Mouse (Mus musculus) heart, embryonic 15.5 days (tissue): Measurements from ENCODE around the gene Zfp286. TPM values are rescaled to one million over a fixed set of nuclear protein-coding genes. Genes with fewer than 3 reads are reported as not detected.

ENCODE experiments used
- ATAC-seq: fragments of 200-750 bp; cut with Nextera tagmentation; replicated peaks from 2 replicates; pipeline ENCODE4 v1.8.0; 2017; ENCODE audit warnings: low read depth, moderate TSS enrichment; ENCODE audit not compliant: insufficient number of reproducible peaks, insufficient read depth, low FRiP score
- H3K27ac ChIP-seq: fragments of 300-500 bp; sonication (generic); 2 replicates; pipeline ENCODE4 v1.5.1; 2015; ENCODE audit warnings: mild to moderate bottlenecking, inconsistent platforms
- H3K27me3 ChIP-seq: fragments of 300-500 bp; sonication (generic); 2 replicates; pipeline ENCODE4 v1.6.1; 2015; ENCODE audit warnings: inconsistent platforms
- H3K36me3 ChIP-seq: fragments of 300-500 bp; sonication (generic); 2 replicates; pipeline ENCODE4 v1.6.1; 2015; ENCODE audit warnings: mild to moderate bottlenecking, inconsistent platforms
- H3K4me1 ChIP-seq: fragments of 300-500 bp; sonication (generic); replicated peaks from 2 replicates; pipeline ENCODE4 v1.6.1; 2015; ENCODE audit warnings: inconsistent platforms
- H3K4me2 ChIP-seq: fragments of 300-500 bp; sonication (generic); 2 replicates; pipeline ENCODE4 v1.6.1; 2015; ENCODE audit warnings: inconsistent platforms, mild to moderate bottlenecking, moderate library complexity
- H3K4me3 ChIP-seq: fragments of 300-500 bp; sonication (generic); 2 replicates; pipeline ENCODE4 v1.5.1; 2015; ENCODE audit warnings: mild to moderate bottlenecking, inconsistent platforms
- H3K9ac ChIP-seq: fragments of 300-500 bp; sonication (generic); 2 replicates; pipeline ENCODE4 v1.6.1; 2015; ENCODE audit warnings: mild to moderate bottlenecking, inconsistent platforms
- H3K9me3 ChIP-seq: fragments of 300-500 bp; sonication (generic); replicated peaks from 2 replicates; pipeline ENCODE4 v1.6.1; 2016; ENCODE audit warnings: inconsistent platforms
- WGBS: fragments of 180-500 bp; shearing (Covaris S2); methylation state at CpG from one replicate; pipeline ENCODE4 v1.1.7; 2015; ENCODE audit warnings: mixed read lengths; 5-methylcytosine and 5-hydroxymethylcytosine counted together
- polyA plus RNA-seq: library from polyadenylated mRNA; unstranded; fragments of >200 nt; fragmentation: Nextera tagmentation; extraction: Ambion mirVana; gene quantifications from 2 replicates; pipeline ENCODE4 v1.2.1, GENCODE M21; 2015

The Zfp286 gene
- polyA plus RNA-seq, 1 experiment from 2014 or later: 9.3 TPM

GRCm38 (mm10) chr11:62746001-62746533 lies 43.2 kb downstream of the Zfp286 start:
- Histone ChIP-seq H3K4me2 (peak overlapping the region; percentile 77), H3K9me3 (no peaks in the 10 kb centered on the region), H3K4me3 (peak overlapping the region; percentile 48), H3K27me3 (peaks cover 15% of the 10 kb centered on the region), H3K9ac (no peak overlapping the region), H3K36me3 (no peaks in the 10 kb centered on the region), H3K4me1 (peaks cover 8% of the 10 kb centered on the region), H3K27ac (no peak overlapping the region)
- 2% methylated on average over 27 of the region's 27 CpGs for WGBS
- no peak for ATAC-seq

GRCm38 (mm10) chr11:62744103-62744502 lies 45.2 kb downstream of the Zfp286 start:
- Histone ChIP-seq H3K4me1 (peaks cover 8% of the 10 kb centered on the region), H3K27me3 (peaks cover 14% of the 10 kb centered on the region), H3K4me3 (no peak overlapping the region), H3K4me2 (no peak overlapping the region), H3K9me3 (no peaks in the 10 kb centered on the region), H3K9ac (no peak overlapping the region), H3K36me3 (no peaks in the 10 kb centered on the region), H3K27ac (no peak overlapping the region)
- no peak for ATAC-seq
- 51% methylated on average over 5 of the region's 5 CpGs for WGBS

GRCm38 (mm10) chr11:62742261-62742957 lies 46.9 kb downstream of the Zfp286 start:
- Histone ChIP-seq H3K27me3 (peaks cover 10% of the 10 kb centered on the region), H3K36me3 (no peaks in the 10 kb centered on the region), H3K9me3 (no peaks in the 10 kb centered on the region), H3K4me3 (no peak overlapping the region), H3K4me1 (peaks cover 8% of the 10 kb centered on the region), H3K4me2 (no peak overlapping the region), H3K27ac (no peak overlapping the region), H3K9ac (no peak overlapping the region)
- WGBS: 68% methylated on average over 10 of the region's 10 CpGs
- no peak for ATAC-seq

DNA sequence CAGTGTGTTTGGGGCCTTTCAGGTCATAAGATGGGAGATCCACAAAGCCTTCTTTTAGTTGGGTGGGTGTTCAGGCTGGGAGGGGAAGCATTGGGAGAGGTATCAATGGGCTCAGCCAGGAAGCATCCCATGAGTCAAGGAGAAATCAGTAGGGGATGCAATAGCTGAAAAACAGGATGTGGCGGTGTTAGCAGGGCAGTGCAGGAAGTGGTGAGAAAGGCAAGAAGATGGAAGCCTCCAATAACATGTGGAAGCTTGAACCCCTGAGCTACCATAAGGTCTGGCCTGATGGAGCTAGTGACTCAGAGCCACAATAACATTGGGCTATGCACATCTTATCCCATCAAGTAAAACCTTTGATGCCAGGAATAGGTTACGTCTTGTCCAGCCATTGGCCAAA lies 48.1 kb downstream of the Zfp286 start:
- Histone ChIP-seq H3K36me3 (no peaks in the 10 kb centered on the region), H3K27ac (no peak overlapping the region), H3K4me3 (no peak overlapping the region), H3K9ac (no peak overlapping the region), H3K9me3 (no peaks in the 10 kb centered on the region), H3K27me3 (peaks cover 5% of the 10 kb centered on the region; the same call in 1 of the 2 replicates), H3K4me1 (peaks cover 4% of the 10 kb centered on the region; the same call in 1 of the 2 replicates), H3K4me2 (no peak overlapping the region)
- 77% methylated on average over 2 of the region's 2 CpGs for WGBS
- ATAC-seq: no peak

DNA sequence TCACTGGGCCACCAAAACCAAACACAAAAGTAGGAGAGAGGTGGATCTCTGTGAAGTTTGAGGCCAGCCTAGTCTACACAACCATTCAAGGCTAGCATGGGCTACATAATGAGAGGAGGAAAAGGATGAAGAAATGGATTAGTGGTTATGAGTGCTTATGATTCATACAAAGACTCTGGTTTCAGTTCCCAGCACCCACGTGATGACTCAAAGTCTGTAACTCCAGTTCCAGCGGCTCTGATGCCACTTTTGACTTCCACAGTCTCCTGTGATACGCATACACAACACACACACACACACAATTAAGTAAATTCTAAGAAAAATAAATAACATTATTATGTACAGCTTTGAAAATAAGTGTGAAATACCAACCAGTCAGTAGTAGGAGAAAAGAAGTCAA lies 56.6 kb downstream of the Zfp286 start:
- H3K9me3 ChIP-seq: no peaks in the 10 kb centered on the region
- WGBS: 75% methylated on average over 3 of the region's 3 CpGs
- H3K4me2 ChIP-seq: no peak overlapping the region
- no peak for ATAC-seq
- H3K4me3 ChIP-seq: no peak overlapping the region
- H3K27ac ChIP-seq: no peak overlapping the region
- peaks cover 7% of the 10 kb centered on the region for H3K4me1 ChIP-seq
- no peaks in the 10 kb centered on the region; the same call in 1 of the 2 replicates for H3K27me3 ChIP-seq
- no peak overlapping the region for H3K9ac ChIP-seq
- H3K36me3 ChIP-seq: peaks cover 6% of the 10 kb centered on the region; the same call in 1 of the 2 replicates

DNA sequence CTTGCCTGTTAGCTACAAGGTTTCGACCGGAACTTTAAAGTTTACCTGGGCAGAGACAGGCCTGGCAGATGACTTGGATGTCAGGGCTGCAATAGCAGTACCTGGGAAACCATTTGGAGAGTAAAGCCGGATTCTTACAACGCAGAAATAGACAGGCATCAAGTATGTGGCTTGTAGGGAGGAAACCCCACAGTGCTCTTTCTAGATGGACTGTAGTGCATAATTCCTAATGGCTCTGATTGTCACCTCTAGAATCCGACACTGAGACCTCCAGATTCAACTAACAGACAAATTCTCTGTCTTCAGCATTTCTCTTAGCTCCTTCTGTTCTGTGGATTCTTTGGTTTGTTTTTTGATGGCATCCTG lies 57.3 kb downstream of the Zfp286 start:
- Histone ChIP-seq H3K4me1 (peaks cover 7% of the 10 kb centered on the region), H3K27me3 (no peaks in the 10 kb centered on the region; the same call in 1 of the 2 replicates), H3K27ac (no peak overlapping the region), H3K9ac (no peak overlapping the region), H3K4me3 (peak overlapping the region; percentile 78), H3K36me3 (peaks cover 9% of the 10 kb centered on the region; the same call in 1 of the 2 replicates), H3K4me2 (peak overlapping the region; percentile 88), H3K9me3 (no peaks in the 10 kb centered on the region)
- 26% methylated on average over 5 of the region's 5 CpGs for WGBS
- ATAC-seq: no peak

- Histone ChIP-seq H3K9ac (peak within 1 kb of the TSS; percentile 64), H3K4me2 (peak within 1 kb of the TSS; percentile 88), H3K36me3 (peaks cover 9% of the 10 kb centered on the region), H3K27ac (peak within 1 kb of the TSS; percentile 69), H3K9me3 (no peaks in the 10 kb centered on the region), H3K4me3 (peak within 1 kb of the TSS; percentile 78), H3K27me3 (no peaks in the 10 kb centered on the region; the same call in 1 of the 2 replicates), H3K4me1 (peaks cover 7% of the 10 kb centered on the region)
- WGBS: under 1% methylated on average over 48 of the region's 48 CpGs
- peak; percentile 93 for ATAC-seq
Measured at GRCm38 (mm10) chr11:62731311-62732021, 57.8 kb downstream of the Zfp286 start, which contains the start of gene Zfp287. Gene Zfp287, minus strand, starts transcription at chr11:62731905.

DNA sequence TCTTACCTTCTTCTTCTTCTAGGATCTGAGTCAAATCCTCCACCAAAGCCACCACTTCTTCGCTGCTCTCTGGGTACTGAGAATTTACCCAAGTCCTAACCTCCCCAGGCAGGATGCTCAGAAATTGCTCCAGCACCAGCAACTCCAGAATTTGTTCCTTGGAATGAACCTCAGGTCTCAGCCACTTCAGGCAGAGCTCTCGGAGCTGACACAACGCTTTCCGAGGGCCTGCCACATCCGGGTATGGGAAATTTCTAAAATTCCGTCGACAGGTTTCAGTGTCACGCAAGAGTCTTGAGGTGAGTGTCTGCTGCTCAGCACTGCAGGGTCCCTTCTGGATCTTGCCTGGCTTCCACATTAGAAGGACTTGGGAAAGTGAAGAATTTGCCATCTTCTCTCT lies 61.0 kb downstream of the Zfp286 start:
- Histone ChIP-seq H3K36me3 (peaks cover 19% of the 10 kb centered on the region), H3K4me3 (no peak overlapping the region), H3K9ac (no peak overlapping the region), H3K4me2 (no peak overlapping the region), H3K4me1 (peaks cover 7% of the 10 kb centered on the region), H3K9me3 (no peaks in the 10 kb centered on the region), H3K27me3 (no peaks in the 10 kb centered on the region), H3K27ac (no peak overlapping the region)
- WGBS: 72% methylated on average over 8 of the region's 8 CpGs
- ATAC-seq: no peak

- no peaks in the 10 kb centered on the region for H3K27me3 ChIP-seq
- no peak overlapping the region for H3K9ac ChIP-seq
- H3K4me1 ChIP-seq: peaks cover 5% of the 10 kb centered on the region; the same call in 1 of the 2 replicates
- H3K4me2 ChIP-seq: no peak overlapping the region
- no peak overlapping the region for H3K4me3 ChIP-seq
- no peak; the same call in 1 of the 2 replicates for ATAC-seq
- peaks cover 17% of the 10 kb centered on the region; the same call in 1 of the 2 replicates for H3K36me3 ChIP-seq
- 0 out of 2 replicates have a peak overlapping the region, but pooled peaks have one; percentile 24 for H3K27ac ChIP-seq
- 52% methylated on average over 5 of the region's 5 CpGs for WGBS
- no peaks in the 10 kb centered on the region for H3K9me3 ChIP-seq
Measured at GRCm38 (mm10) chr11:62710657-62711056, 78.6 kb downstream of the Zfp286 start.

GRCm38 (mm10) chr11:62708252-62708651 lies 81.0 kb downstream of the Zfp286 start:
- H3K4me3 ChIP-seq: no peak overlapping the region
- no peak overlapping the region for H3K4me2 ChIP-seq
- no peak overlapping the region for H3K9ac ChIP-seq
- H3K27ac ChIP-seq: no peak overlapping the region
- ATAC-seq: no peak
- peaks cover 5% of the 10 kb centered on the region; the same call in 1 of the 2 replicates for H3K4me1 ChIP-seq
- WGBS: 66% methylated on average over 7 of the region's 7 CpGs
- no peaks in the 10 kb centered on the region for H3K27me3 ChIP-seq
- H3K9me3 ChIP-seq: no peaks in the 10 kb centered on the region
- H3K36me3 ChIP-seq: no peaks in the 10 kb centered on the region; the same call in 1 of the 2 replicates

DNA sequence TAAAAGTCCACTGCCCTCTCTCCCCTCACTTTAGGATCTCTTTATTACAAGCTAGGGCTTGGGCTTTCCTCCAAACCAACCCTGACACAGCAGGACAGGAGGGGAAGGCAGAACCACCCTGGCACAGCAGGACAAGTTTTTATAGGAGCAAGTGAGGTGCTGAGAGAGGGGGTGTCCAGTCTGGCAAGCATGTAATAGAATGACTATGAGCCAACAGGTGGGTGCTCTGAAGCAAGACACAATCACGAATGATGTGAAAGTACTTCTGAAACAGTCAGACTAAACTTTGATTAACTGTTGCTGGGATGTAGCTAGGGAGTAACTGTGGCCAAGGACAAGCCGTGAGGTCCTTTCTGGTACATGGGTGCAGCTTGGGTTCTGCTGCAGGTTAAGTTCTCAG lies 83.1 kb downstream of the Zfp286 start:
- WGBS: 81% methylated on average over 2 of the region's 2 CpGs
- no peaks in the 10 kb centered on the region for H3K36me3 ChIP-seq

More for the DNA sequence above, 83.1 kb downstream of the Zfp286 start:
- no peak overlapping the region for H3K27ac ChIP-seq
- no peak for ATAC-seq
- H3K27me3 ChIP-seq: no peaks in the 10 kb centered on the region
- H3K9me3 ChIP-seq: no peaks in the 10 kb centered on the region
- no peak overlapping the region for H3K4me3 ChIP-seq
- no peak overlapping the region for H3K4me2 ChIP-seq
- H3K4me1 ChIP-seq: peaks cover 5% of the 10 kb centered on the region; the same call in 1 of the 2 replicates
- no peak overlapping the region for H3K9ac ChIP-seq
